Comparison of ENCODE assay signal across 18 mouse cellular contexts in genomic region chr10:117543995-117544679, GRCm38 (mm10).
A peak's percentile ranks its signal among the peaks of the same experiment; 100 is the strongest.
DNase-seq lines count a peak whose midpoint lies in the region; ATAC-seq lines count a peak whose summit lies in the region.
"Had no signal": no experiment of that assay in that cellular context is flagged by ENCODE, and none has a peak within 500 bp of the region (broad histone marks: within the 10 kb centered on the region; RNA-seq: fewer than 3 reads in every experiment).

No protein-coding gene starts in this region.

- H3K27me3 ChIP-seq in embryonic facial prominence, embryonic 13.5 days, result no peaks in the 10 kb centered on the region
- no peaks in the 10 kb centered on the region; the same call in 1 of the 2 replicates for H3K27me3 ChIP-seq in embryonic facial prominence, embryonic 10.5 days (replicated peaks; ENCODE audit: low read depth, poor library complexity, severe bottlenecking)
- H3K27me3 ChIP-seq in midbrain, embryonic 11.5 days (ENCODE audit: control insufficient read depth, insufficient read depth, low read length), result no peaks in the 10 kb centered on the region
- H3K27me3 ChIP-seq in midbrain, embryonic 13.5 days, result no peaks in the 10 kb centered on the region
- H3K27me3 ChIP-seq in limb, embryonic 13.5 days, result no peaks in the 10 kb centered on the region
- H3K27me3 ChIP-seq in neural tube, embryonic 15.5 days (replicated peaks), result no peaks in the 10 kb centered on the region
- H3K27me3 ChIP-seq: heart, embryonic 13.5 days had no signal

- no peak for DNase-seq in embryonic facial prominence, embryonic 10.5 days (ENCODE audit: low spot score)
- DNase-seq in midbrain, embryonic 11.5 days (ENCODE audit: low spot score, missing footprints), result no peak
- DNase-seq in right cerebral cortex, postnatal 14 days, result no peak
- DNase-seq in yolk sac, embryonic 10.5 days (ENCODE audit: low spot score), result no peak
- DNase-seq: cerebellum, postnatal 10 days; kidney, adult 9 months; thymus, postnatal 36 days had no signal

- ATAC-seq in embryonic facial prominence, embryonic 13.5 days (ENCODE audit: insufficient number of reproducible peaks, insufficient read depth, low FRiP score, low TSS enrichment, low read depth), result no peak
- no peak for ATAC-seq in midbrain, embryonic 11.5 days (ENCODE audit: low FRiP score)
- no peak for ATAC-seq in midbrain, embryonic 13.5 days
- no peak for ATAC-seq in limb, embryonic 13.5 days (ENCODE audit: low FRiP score, low read depth)
- ATAC-seq in neural tube, embryonic 15.5 days (ENCODE audit: low FRiP score), result no peak
- ATAC-seq: CD4-positive, CD25-positive, alpha-beta regulatory T cell, adult 4 months had no signal

- H3K4me1 ChIP-seq in embryonic facial prominence, embryonic 13.5 days, result peaks cover 28% of the 10 kb centered on the region
- peaks cover 14% of the 10 kb centered on the region for H3K4me1 ChIP-seq in embryonic facial prominence, embryonic 10.5 days
- H3K4me1 ChIP-seq in midbrain, embryonic 11.5 days (ENCODE audit: control insufficient read depth, insufficient read depth, low read length), result no peaks in the 10 kb centered on the region
- no peaks in the 10 kb centered on the region for H3K4me1 ChIP-seq in midbrain, embryonic 13.5 days (replicated peaks)
- peaks cover 23% of the 10 kb centered on the region for H3K4me1 ChIP-seq in limb, embryonic 13.5 days
- H3K4me1 ChIP-seq in neural tube, embryonic 15.5 days, result no peaks in the 10 kb centered on the region
- H3K4me1 ChIP-seq: heart, embryonic 13.5 days; megakaryocyte, embryonic 14.5 days had no signal

- H3K36me3 ChIP-seq in embryonic facial prominence, embryonic 13.5 days, result no peaks in the 10 kb centered on the region
- no peaks in the 10 kb centered on the region for H3K36me3 ChIP-seq in embryonic facial prominence, embryonic 10.5 days (replicated peaks)
- H3K36me3 ChIP-seq in midbrain, embryonic 11.5 days (ENCODE audit: control insufficient read depth, insufficient read depth, low read length), result no peaks in the 10 kb centered on the region
- H3K36me3 ChIP-seq in midbrain, embryonic 13.5 days, result no peaks in the 10 kb centered on the region
- H3K36me3 ChIP-seq in limb, embryonic 13.5 days, result no peaks in the 10 kb centered on the region
- no peaks in the 10 kb centered on the region for H3K36me3 ChIP-seq in neural tube, embryonic 15.5 days
- H3K36me3 ChIP-seq: G1E; heart, embryonic 13.5 days had no signal

- no peaks in the 10 kb centered on the region for H3K9me3 ChIP-seq in embryonic facial prominence, embryonic 13.5 days
- H3K9me3 ChIP-seq in embryonic facial prominence, embryonic 10.5 days, result no peaks in the 10 kb centered on the region
- no peaks in the 10 kb centered on the region for H3K9me3 ChIP-seq in midbrain, embryonic 11.5 days (ENCODE audit: control insufficient read depth, low read length)
- no peaks in the 10 kb centered on the region for H3K9me3 ChIP-seq in midbrain, embryonic 13.5 days
- H3K9me3 ChIP-seq in limb, embryonic 13.5 days, result no peaks in the 10 kb centered on the region
- no peaks in the 10 kb centered on the region for H3K9me3 ChIP-seq in neural tube, embryonic 15.5 days (replicated peaks)
- H3K9me3 ChIP-seq: G1E; heart, embryonic 13.5 days had no signal

- peak overlapping the region; percentile 26; the same call in 1 of the 2 replicates for H3K4me2 ChIP-seq in embryonic facial prominence, embryonic 13.5 days
- peak overlapping the region; percentile 9; the same call in 1 of the 2 replicates for H3K4me2 ChIP-seq in midbrain, embryonic 11.5 days
- no peak overlapping the region for H3K4me2 ChIP-seq in midbrain, embryonic 13.5 days (replicated peaks)
- 0 out of 2 replicates have a peak overlapping the region, but pooled peaks have one; percentile 17 for H3K4me2 ChIP-seq in limb, embryonic 13.5 days (replicated peaks)
- H3K4me2 ChIP-seq in neural tube, embryonic 15.5 days, result peak overlapping the region; percentile 19
- H3K4me2 ChIP-seq: heart, embryonic 13.5 days had no signal

- no peak overlapping the region for H3K27ac ChIP-seq in embryonic facial prominence, embryonic 13.5 days
- H3K27ac ChIP-seq in embryonic facial prominence, embryonic 10.5 days (replicated peaks), result no peak overlapping the region
- no peak overlapping the region for H3K27ac ChIP-seq in midbrain, embryonic 11.5 days (ENCODE audit: low read depth, low read length)
- H3K27ac ChIP-seq in midbrain, embryonic 13.5 days, result no peak overlapping the region
- no peak overlapping the region for H3K27ac ChIP-seq in limb, embryonic 13.5 days
- no peak overlapping the region for H3K27ac ChIP-seq in neural tube, embryonic 15.5 days (replicated peaks)
- H3K27ac ChIP-seq: gastrocnemius, adult 2 months; heart, embryonic 13.5 days; left cerebral cortex, adult 2 months had no signal

- WGBS in embryonic facial prominence, embryonic 13.5 days, result 76% methylated on average over 13 of the region's 13 CpGs
- WGBS in embryonic facial prominence, embryonic 10.5 days, result 86% methylated on average over 13 of the region's 13 CpGs
- 81% methylated on average over 13 of the region's 13 CpGs for WGBS in midbrain, embryonic 11.5 days
- 82% methylated on average over 13 of the region's 13 CpGs for WGBS in midbrain, embryonic 13.5 days
- 64% methylated on average over 13 of the region's 13 CpGs for WGBS in limb, embryonic 13.5 days
- WGBS in neural tube, embryonic 15.5 days, result 78% methylated on average over 13 of the region's 13 CpGs

- no peak overlapping the region for H3K9ac ChIP-seq in embryonic facial prominence, embryonic 13.5 days
- H3K9ac ChIP-seq in midbrain, embryonic 11.5 days (ENCODE audit: low read length), result no peak overlapping the region
- no peak overlapping the region for H3K9ac ChIP-seq in midbrain, embryonic 13.5 days (replicated peaks)
- 0 out of 2 replicates have a peak overlapping the region, but pooled peaks have one; percentile 15 for H3K9ac ChIP-seq in limb, embryonic 13.5 days
- H3K9ac ChIP-seq in neural tube, embryonic 15.5 days (replicated peaks), result no peak overlapping the region
- H3K9ac ChIP-seq: heart, embryonic 13.5 days had no signal

- H3K4me3 ChIP-seq in embryonic facial prominence, embryonic 13.5 days, result 0 out of 2 replicates have a peak overlapping the region, but pooled peaks have one; percentile 6
- H3K4me3 ChIP-seq in embryonic facial prominence, embryonic 10.5 days, result no peak overlapping the region
- H3K4me3 ChIP-seq in midbrain, embryonic 11.5 days (ENCODE audit: low read depth, low read length), result no peak overlapping the region
- H3K4me3 ChIP-seq in midbrain, embryonic 13.5 days (replicated peaks), result no peak overlapping the region
- no peak overlapping the region for H3K4me3 ChIP-seq in limb, embryonic 13.5 days
- H3K4me3 ChIP-seq in neural tube, embryonic 15.5 days (replicated peaks), result no peak overlapping the region
- H3K4me3 ChIP-seq: erythroblast, embryonic 14.5 days; gastrocnemius, adult 2 months; heart, embryonic 13.5 days; left cerebral cortex, adult 2 months; megakaryocyte, embryonic 14.5 days had no signal
